Mouse (Mus musculus) embryonic facial prominence, embryonic 11.5 days (tissue): ENCODE data around the gene Bhlhe23. TPM values are rescaled to one million over a fixed set of nuclear protein-coding genes. Genes with fewer than 3 reads are reported as not detected.
A peak's percentile ranks its signal among the peaks of the same experiment; 100 is the strongest.

Experiments
- ATAC-seq: fragments of 200-750 bp; cut with Nextera tagmentation; replicated peaks from 2 replicates; pipeline ENCODE4 v1.8.0; 2017; ENCODE audit warnings: low read depth; ENCODE audit not compliant: insufficient number of reproducible peaks, low FRiP score, low TSS enrichment
- DNase-seq: peaks from one replicate; pipeline ENCODE4 v3.0.0-alpha.2; 2015; ENCODE audit warnings: low spot score
- H3K27ac ChIP-seq: fragments of 300-500 bp; sonication (generic); replicated peaks from 2 replicates; pipeline ENCODE4 v1.5.1; 2014; ENCODE audit warnings: mild to moderate bottlenecking, low read depth, low read length, control low read depth
- H3K27me3 ChIP-seq: fragments of 300-500 bp; sonication (generic); 2 replicates; pipeline ENCODE4 v1.6.1; 2014; ENCODE audit warnings: mild to moderate bottlenecking, low read length, moderate library complexity, mixed read lengths; ENCODE audit not compliant: control insufficient read depth, insufficient read depth
- H3K36me3 ChIP-seq: fragments of 300-500 bp; sonication (generic); replicated peaks from 2 replicates; pipeline ENCODE4 v1.6.1; 2014; ENCODE audit warnings: low read depth, mild to moderate bottlenecking, low read length, moderate library complexity, mixed read lengths; ENCODE audit not compliant: control insufficient read depth, insufficient read depth
- H3K4me1 ChIP-seq: fragments of 300-500 bp; sonication (generic); 2 replicates; pipeline ENCODE4 v1.6.1; 2014; ENCODE audit warnings: low read length, mixed read lengths; ENCODE audit not compliant: control insufficient read depth, insufficient read depth
- H3K4me2 ChIP-seq: fragments of 300-500 bp; sonication (generic); 2 replicates; pipeline ENCODE4 v1.6.1; 2014; ENCODE audit warnings: low read depth, mild to moderate bottlenecking, control low read depth, low read length, moderate library complexity
- H3K4me3 ChIP-seq: fragments of 300-500 bp; sonication (generic); 2 replicates; pipeline ENCODE4 v1.5.1; 2014; ENCODE audit warnings: low read depth, low read length, control low read depth
- H3K9ac ChIP-seq: fragments of 300-500 bp; sonication (generic); replicated peaks from 2 replicates; pipeline ENCODE4 v1.6.1; 2014; ENCODE audit warnings: mild to moderate bottlenecking, control low read depth, low read length
- H3K9me3 ChIP-seq: fragments of 300-500 bp; sonication (generic); replicated peaks from 2 replicates; pipeline ENCODE4 v1.6.1; 2016; ENCODE audit warnings: mild to moderate bottlenecking, low read length, inconsistent platforms, mixed read lengths; ENCODE audit not compliant: control insufficient read depth
- WGBS: fragments of 180-500 bp; shearing (Covaris S2); extraction: QIAGEN DNeasy Blood & Tissue Kit; methylation state at CpG from one replicate; pipeline ENCODE4 v1.1.7; 2014; 5-methylcytosine and 5-hydroxymethylcytosine counted together
- polyA plus RNA-seq: library from polyadenylated mRNA; unstranded; fragments of >200 nt; fragmentation: Nextera tagmentation; extraction: Ambion mirVana; gene quantifications from 2 replicates; pipeline ENCODE4 v1.2.1, GENCODE M21; 2014

Gene Bhlhe23
- polyA plus RNA-seq, 1 experiment from 2014 or later: 1.4 TPM

- Histone ChIP-seq H3K36me3 (no peaks in the 10 kb centered on the region), H3K27ac (no peak overlapping the region), H3K9me3 (no peaks in the 10 kb centered on the region), H3K4me2 (no peak overlapping the region), H3K27me3 (no peaks in the 10 kb centered on the region), H3K4me1 (no peaks in the 10 kb centered on the region), H3K4me3 (no peak overlapping the region), H3K9ac (no peak overlapping the region)
- 71% methylated on average over 11 of the region's 11 CpGs for WGBS
- DNase-seq (no peak), ATAC-seq (no peak)
These were observed 11.7 kb downstream of the Bhlhe23 start for GRCm38 (mm10) chr2:180764986-180765385.

- no peak overlapping the region for H3K4me3 ChIP-seq
- H3K4me1 ChIP-seq: no peaks in the 10 kb centered on the region
- DNase-seq (no peak), ATAC-seq (peak; percentile 72; the same call in 1 of the 2 replicates)
- WGBS: 51% methylated on average over 15 of the region's 15 CpGs
- no peaks in the 10 kb centered on the region for H3K9me3 ChIP-seq
- no peaks in the 10 kb centered on the region for H3K27me3 ChIP-seq
- no peak overlapping the region for H3K9ac ChIP-seq
- no peak overlapping the region for H3K4me2 ChIP-seq
- no peaks in the 10 kb centered on the region for H3K36me3 ChIP-seq
- H3K27ac ChIP-seq: peak overlapping the region; percentile 20; the same call in 1 of the 2 replicates
These were observed 18.0 kb downstream of the Bhlhe23 start for GRCm38 (mm10) chr2:180758513-180759263.

- Histone ChIP-seq H3K4me1 (no peaks in the 10 kb centered on the region), H3K27me3 (no peaks in the 10 kb centered on the region), H3K4me2 (no peak overlapping the region), H3K9me3 (no peaks in the 10 kb centered on the region), H3K4me3 (no peak overlapping the region), H3K9ac (no peak overlapping the region), H3K27ac (no peak overlapping the region), H3K36me3 (no peaks in the 10 kb centered on the region)
- DNase-seq: no peak
- ATAC-seq: no peak
- 20% methylated on average over 2 of the region's 2 CpGs for WGBS
These were observed 19.9 kb downstream of the Bhlhe23 start for GRCm38 (mm10) chr2:180756786-180757185.

GRCm38 (mm10) chr2:180755896-180756295, 20.8 kb downstream of the Bhlhe23 start:
- Histone ChIP-seq H3K9ac (no peak overlapping the region), H3K4me3 (no peak overlapping the region), H3K27ac (no peak overlapping the region), H3K36me3 (no peaks in the 10 kb centered on the region), H3K27me3 (no peaks in the 10 kb centered on the region), H3K9me3 (no peaks in the 10 kb centered on the region), H3K4me2 (no peak overlapping the region), H3K4me1 (no peaks in the 10 kb centered on the region)
- peak; percentile 81 for DNase-seq
- WGBS: under 1% methylated on average over 8 of the region's 8 CpGs
- no peak for ATAC-seq

GRCm38 (mm10) chr2:180754976-180755688, 21.6 kb downstream of the Bhlhe23 start:
- DNase-seq (no peak), ATAC-seq (no peak)
- no peak overlapping the region for H3K9ac ChIP-seq
- H3K9me3 ChIP-seq: no peaks in the 10 kb centered on the region
- no peaks in the 10 kb centered on the region for H3K27me3 ChIP-seq
- no peak overlapping the region for H3K4me2 ChIP-seq
- WGBS: 67% methylated on average over 5 of the region's 5 CpGs
- no peaks in the 10 kb centered on the region for H3K4me1 ChIP-seq
- no peak overlapping the region for H3K27ac ChIP-seq
- no peak overlapping the region for H3K4me3 ChIP-seq
- no peaks in the 10 kb centered on the region for H3K36me3 ChIP-seq

DNA sequence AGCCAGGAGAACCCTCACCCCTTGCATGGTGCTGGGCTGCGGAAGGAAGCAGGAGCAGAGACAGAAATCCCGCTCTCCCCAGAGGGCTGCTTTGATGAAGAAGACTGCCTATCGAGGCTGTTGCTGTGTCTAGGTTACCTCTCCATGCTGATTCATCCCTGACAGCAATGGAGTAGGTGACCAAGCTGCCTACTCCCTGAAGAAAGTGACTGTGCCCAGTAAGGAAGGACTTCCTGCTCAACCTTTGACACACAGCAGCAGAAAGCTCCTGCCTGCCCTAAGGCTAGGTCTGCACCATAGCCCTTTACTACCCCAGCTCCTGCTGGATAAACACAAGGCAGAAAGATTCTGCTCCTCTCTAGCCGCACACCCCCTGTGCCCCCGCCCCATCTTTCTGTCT, 27.8 kb downstream of the Bhlhe23 start:
- 24% methylated on average over 5 of the region's 5 CpGs for WGBS
- Histone ChIP-seq H3K4me2 (no peak overlapping the region), H3K27me3 (no peaks in the 10 kb centered on the region), H3K9me3 (no peaks in the 10 kb centered on the region), H3K9ac (no peak overlapping the region), H3K4me3 (no peak overlapping the region), H3K27ac (no peak overlapping the region), H3K36me3 (no peaks in the 10 kb centered on the region), H3K4me1 (no peaks in the 10 kb centered on the region)
- no peak for ATAC-seq
- DNase-seq: no peak

GRCm38 (mm10) chr2:180746569-180747192, 30.0 kb downstream of the Bhlhe23 start:
- no peak for ATAC-seq
- Histone ChIP-seq H3K36me3 (no peaks in the 10 kb centered on the region), H3K27ac (no peak overlapping the region), H3K4me3 (no peak overlapping the region), H3K9ac (no peak overlapping the region), H3K9me3 (no peaks in the 10 kb centered on the region), H3K4me2 (no peak overlapping the region), H3K4me1 (no peaks in the 10 kb centered on the region), H3K27me3 (no peaks in the 10 kb centered on the region)
- WGBS: 24% methylated on average over 5 of the region's 5 CpGs
- no peak for DNase-seq
